Mouse (Mus musculus): ENCODE results near the gene Gna11. TPM values are rescaled to one million over a fixed set of nuclear protein-coding genes. Genes with fewer than 3 reads are reported as not detected.

The Gna11 gene
- total and polyA plus RNA-seq, 2 experiments from 2014 or later: 114 to 126 TPM

GRCm38 (mm10) chr10:81519227-81519977, 25.6 kb downstream of the Gna11 start:
- DNase-seq (no peak), ATAC-seq (no peak)
- H3K36me3 ChIP-seq (ENCODE audit: insufficient read depth): no peaks in the 10 kb centered on the region
- H3K9ac ChIP-seq: no peak overlapping the region
- 89% methylated on average over 6 of the region's 6 CpGs for WGBS
- no peak overlapping the region for H3K27ac ChIP-seq (ENCODE audit: low read depth, low read length)
- H3K27me3 ChIP-seq (ENCODE audit: insufficient read depth, low read length): no peaks in the 10 kb centered on the region
- no peaks in the 10 kb centered on the region for H3K4me1 ChIP-seq (ENCODE audit: insufficient read depth)
- no peak overlapping the region for H3K4me2 ChIP-seq (ENCODE audit: low read depth)
- no peak overlapping the region for H3K4me3 ChIP-seq (ENCODE audit: low read depth, low read length)
- no peak for TF ChIP-seq CTCF (IDR thresholded peaks at IDR 0.05; ENCODE audit: low read depth)
- no peaks in the 10 kb centered on the region for H3K9me3 ChIP-seq (ENCODE audit: low read length)

- 15% methylated on average over 4 of the region's 4 CpGs for WGBS
- ATAC-seq: peak; percentile 23; the same call in 1 of the 2 replicates
Measured at GRCm38 (mm10) chr10:81518546-81518945, 26.4 kb downstream of the Gna11 start.

GRCm38 (mm10) chr10:81517227-81517626, 27.8 kb downstream of the Gna11 start:
- WGBS: 74% methylated on average over 8 of the region's 8 CpGs
- no peak overlapping the region for H3K4me3 ChIP-seq (ENCODE audit: low read depth, low read length)
- TF ChIP-seq CTCF (IDR thresholded peaks at IDR 0.05; ENCODE audit: low read depth): no peak
- H3K4me2 ChIP-seq (ENCODE audit: low read depth): no peak overlapping the region
- H3K9me3 ChIP-seq (ENCODE audit: low read length): no peaks in the 10 kb centered on the region
- H3K36me3 ChIP-seq (ENCODE audit: insufficient read depth): no peaks in the 10 kb centered on the region
- H3K9ac ChIP-seq: no peak overlapping the region
- H3K4me1 ChIP-seq (ENCODE audit: insufficient read depth): no peaks in the 10 kb centered on the region
- no peaks in the 10 kb centered on the region for H3K27me3 ChIP-seq (ENCODE audit: insufficient read depth, low read length)
- no peak for DNase-seq
- ATAC-seq: no peak
- H3K27ac ChIP-seq (ENCODE audit: low read depth, low read length): no peak overlapping the region

More at GRCm38 (mm10) chr10:81518546-81518945, 26.4 kb downstream of the Gna11 start:
- Histone ChIP-seq H3K27me3 (ENCODE audit: insufficient read depth, low read length) (no peaks in the 10 kb centered on the region), H3K9ac (no peak overlapping the region), H3K36me3 (ENCODE audit: insufficient read depth) (no peaks in the 10 kb centered on the region), H3K4me3 (ENCODE audit: low read depth, low read length) (no peak overlapping the region), H3K4me2 (ENCODE audit: low read depth) (no peak overlapping the region), H3K27ac (ENCODE audit: low read depth, low read length) (no peak overlapping the region), H3K9me3 (ENCODE audit: low read length) (no peaks in the 10 kb centered on the region), H3K4me1 (ENCODE audit: insufficient read depth) (no peaks in the 10 kb centered on the region)
- TF ChIP-seq CTCF (IDR thresholded peaks at IDR 0.05; ENCODE audit: low read depth): peak; percentile 77
- DNase-seq: peak; percentile 60

- no peaks in the 10 kb centered on the region for H3K9me3 ChIP-seq (ENCODE audit: low read length)
- H3K4me2 ChIP-seq (ENCODE audit: low read depth): no peak overlapping the region
- DNase-seq: no peak
- no peak for ATAC-seq
- H3K36me3 ChIP-seq (ENCODE audit: insufficient read depth): no peaks in the 10 kb centered on the region
- H3K4me1 ChIP-seq (ENCODE audit: insufficient read depth): no peaks in the 10 kb centered on the region
- WGBS: 86% methylated on average over 5 of the region's 5 CpGs
- no peak for TF ChIP-seq CTCF (IDR thresholded peaks at IDR 0.05; ENCODE audit: low read depth)
- H3K27ac ChIP-seq (ENCODE audit: low read depth, low read length): no peak overlapping the region
- H3K4me3 ChIP-seq (ENCODE audit: low read depth, low read length): no peak overlapping the region
- no peaks in the 10 kb centered on the region for H3K27me3 ChIP-seq (ENCODE audit: insufficient read depth, low read length)
- no peak overlapping the region for H3K9ac ChIP-seq
Measured at GRCm38 (mm10) chr10:81513798-81514197, 31.2 kb downstream of the Gna11 start.

- TF ChIP-seq CTCF (IDR thresholded peaks at IDR 0.05; ENCODE audit: low read depth): no peak
- H3K4me3 ChIP-seq (ENCODE audit: low read depth, low read length): no peak overlapping the region
- H3K4me2 ChIP-seq (ENCODE audit: low read depth): no peak overlapping the region
- no peaks in the 10 kb centered on the region for H3K36me3 ChIP-seq (ENCODE audit: insufficient read depth)
- 81% methylated on average over 14 of the region's 14 CpGs for WGBS
- DNase-seq: no peak
- no peak overlapping the region for H3K9ac ChIP-seq
- no peak overlapping the region for H3K27ac ChIP-seq (ENCODE audit: low read depth, low read length)
- ATAC-seq: no peak
- H3K27me3 ChIP-seq (ENCODE audit: insufficient read depth, low read length): no peaks in the 10 kb centered on the region
- H3K9me3 ChIP-seq (ENCODE audit: low read length): no peaks in the 10 kb centered on the region
- H3K4me1 ChIP-seq (ENCODE audit: insufficient read depth): no peaks in the 10 kb centered on the region
Measured at GRCm38 (mm10) chr10:81510246-81510810, 34.7 kb downstream of the Gna11 start.

GRCm38 (mm10) chr10:81507691-81508489, 37.1 kb downstream of the Gna11 start:
- Histone ChIP-seq H3K36me3 (ENCODE audit: insufficient read depth) (no peaks in the 10 kb centered on the region), H3K9me3 (ENCODE audit: low read length) (no peaks in the 10 kb centered on the region), H3K4me3 (ENCODE audit: low read depth, low read length) (no peak overlapping the region), H3K4me2 (ENCODE audit: low read depth) (no peak overlapping the region), H3K9ac (no peak overlapping the region), H3K4me1 (ENCODE audit: insufficient read depth) (no peaks in the 10 kb centered on the region), H3K27ac (ENCODE audit: low read depth, low read length) (no peak overlapping the region), H3K27me3 (ENCODE audit: insufficient read depth, low read length) (peaks cover 2% of the 10 kb centered on the region)
- TF ChIP-seq CTCF (IDR thresholded peaks at IDR 0.05; ENCODE audit: low read depth): no peak
- WGBS: 73% methylated on average over 13 of the region's 13 CpGs
- ATAC-seq (no peak), DNase-seq (no peak)

GRCm38 (mm10) chr10:81507095-81507494, 37.9 kb downstream of the Gna11 start:
- no peak for TF ChIP-seq CTCF (IDR thresholded peaks at IDR 0.05; ENCODE audit: low read depth)
- Histone ChIP-seq H3K27ac (ENCODE audit: low read depth, low read length) (no peak overlapping the region), H3K9ac (no peak overlapping the region), H3K4me2 (ENCODE audit: low read depth) (no peak overlapping the region), H3K4me3 (ENCODE audit: low read depth, low read length) (no peak overlapping the region), H3K36me3 (ENCODE audit: insufficient read depth) (no peaks in the 10 kb centered on the region), H3K9me3 (ENCODE audit: low read length) (no peaks in the 10 kb centered on the region), H3K27me3 (ENCODE audit: insufficient read depth, low read length) (peaks cover 2% of the 10 kb centered on the region), H3K4me1 (ENCODE audit: insufficient read depth) (no peaks in the 10 kb centered on the region)
- no peak for DNase-seq
- no peak for ATAC-seq
- 38% methylated on average over 6 of the region's 6 CpGs for WGBS

Data from forebrain, postnatal 0 days (tissue).